Mouse (Mus musculus) bone marrow macrophage, adult 2 months (primary cell): ENCODE data around the gene Dnah7a. TPM values are rescaled to one million over a fixed set of nuclear protein-coding genes. Genes with fewer than 3 reads are reported as not detected.
"Not testable (repeated sequence)": the region's sequence is repeated elsewhere in the genome, so short reads cannot be mapped to it uniquely, and the experiment has no call there.

Source experiments
- H3K27ac ChIP-seq: 2 replicates; pipeline ENCODE4 v1.5.1; 2012; ENCODE audit warnings: low read depth, low read length; ENCODE audit not compliant: insufficient read depth
- H3K4me1 ChIP-seq: 2 replicates; pipeline ENCODE4 v1.6.1; 2012; ENCODE audit warnings: low read length; ENCODE audit not compliant: control insufficient read depth, insufficient read depth
- H3K4me3 ChIP-seq: 2 replicates; pipeline ENCODE4 v1.5.1; 2012; ENCODE audit warnings: mild to moderate bottlenecking, low read length, moderate library complexity; ENCODE audit not compliant: insufficient read depth
- CTCF ChIP-seq: IDR thresholded peaks from 2 replicates; pipeline ENCODE4 v1.5.1; 2012; ENCODE audit warnings: low read depth, mild to moderate bottlenecking, low read length, moderate library complexity
- POLR2A ChIP-seq: IDR thresholded peaks from 2 replicates; pipeline ENCODE4 v1.6.1; 2012; ENCODE audit warnings: mild to moderate bottlenecking, low read depth, low read length, borderline replicate concordance
- polyA plus RNA-seq: library from polyadenylated mRNA; stranded (reverse); fragments of >200 nt; gene quantifications from 2 replicates; pipeline ENCODE4 v1.2.4, GENCODE M21; 2012; ENCODE audit not compliant: missing spikeins, insufficient read depth, insufficient read length

Dnah7a gene
- polyA plus RNA-seq, 1 experiment = not detected

DNA sequence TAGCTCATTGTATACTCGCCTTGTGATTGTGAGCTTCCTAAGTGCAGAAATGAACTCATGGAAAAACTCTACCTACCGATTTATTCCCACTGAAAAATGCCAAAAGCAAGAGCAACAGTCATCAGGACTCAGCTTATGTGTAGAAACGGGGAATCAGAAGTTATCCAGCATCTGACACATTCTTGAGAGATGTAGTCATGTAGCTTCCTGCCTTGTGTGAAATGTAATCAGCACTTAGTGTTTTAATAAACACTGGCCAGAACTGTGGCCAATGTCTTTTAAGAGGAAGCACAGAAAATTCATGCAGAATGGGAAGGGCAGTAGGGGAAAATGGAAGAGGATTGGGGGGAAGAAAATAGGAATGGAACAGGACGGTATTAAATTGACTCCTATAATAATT is 232.9 kb downstream of the Dnah7a start:
- Histone ChIP-seq H3K4me1 (no peaks in the 10 kb centered on the region), H3K4me3 (no peak overlapping the region), H3K27ac (no peak overlapping the region)
- TF ChIP-seq CTCF (no peak), POLR2A (no peak)

DNA sequence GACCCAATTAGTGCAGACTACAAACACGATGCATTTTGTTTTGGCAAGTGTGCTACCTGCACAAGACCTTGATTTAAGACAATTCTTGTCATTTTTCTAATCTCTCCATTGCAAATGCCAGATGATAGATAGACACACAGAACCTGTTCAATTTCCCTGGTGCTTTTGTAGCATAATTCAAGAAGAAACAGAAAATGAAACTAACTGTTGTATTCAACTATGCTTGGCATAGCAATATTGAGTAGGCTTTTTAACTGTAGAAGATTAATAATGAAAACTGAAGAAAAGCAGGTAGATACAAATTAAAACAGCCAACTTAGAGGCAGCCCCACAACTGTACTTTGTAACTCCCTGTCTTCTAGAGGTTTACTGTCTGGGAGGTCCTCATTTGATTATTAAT is 234.5 kb downstream of the Dnah7a start:
- not testable (repeated sequence) for H3K4me1 ChIP-seq, H3K4me3 ChIP-seq, H3K27ac ChIP-seq

DNA sequence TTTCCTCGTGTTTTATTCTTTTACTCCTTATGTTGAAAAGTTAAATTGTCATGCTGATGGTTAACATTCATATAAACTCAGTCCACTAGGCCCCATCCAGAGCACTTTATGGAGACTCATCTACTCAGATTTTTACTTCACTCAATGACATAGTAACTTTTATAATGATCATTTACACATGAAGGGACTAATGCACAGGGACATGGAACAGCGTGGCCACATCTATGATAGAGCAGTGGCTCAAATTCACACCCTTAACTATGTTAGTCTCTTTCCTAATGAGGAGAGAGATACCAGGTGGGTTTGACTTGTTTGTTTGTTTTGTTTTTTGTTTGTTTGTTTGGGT is 239.3 kb downstream of the Dnah7a start:
- TF ChIP-seq CTCF (no peak), POLR2A (no peak)
- no peak overlapping the region for H3K4me3 ChIP-seq
- H3K27ac ChIP-seq = no peak overlapping the region
- H3K4me1 ChIP-seq = no peaks in the 10 kb centered on the region

DNA sequence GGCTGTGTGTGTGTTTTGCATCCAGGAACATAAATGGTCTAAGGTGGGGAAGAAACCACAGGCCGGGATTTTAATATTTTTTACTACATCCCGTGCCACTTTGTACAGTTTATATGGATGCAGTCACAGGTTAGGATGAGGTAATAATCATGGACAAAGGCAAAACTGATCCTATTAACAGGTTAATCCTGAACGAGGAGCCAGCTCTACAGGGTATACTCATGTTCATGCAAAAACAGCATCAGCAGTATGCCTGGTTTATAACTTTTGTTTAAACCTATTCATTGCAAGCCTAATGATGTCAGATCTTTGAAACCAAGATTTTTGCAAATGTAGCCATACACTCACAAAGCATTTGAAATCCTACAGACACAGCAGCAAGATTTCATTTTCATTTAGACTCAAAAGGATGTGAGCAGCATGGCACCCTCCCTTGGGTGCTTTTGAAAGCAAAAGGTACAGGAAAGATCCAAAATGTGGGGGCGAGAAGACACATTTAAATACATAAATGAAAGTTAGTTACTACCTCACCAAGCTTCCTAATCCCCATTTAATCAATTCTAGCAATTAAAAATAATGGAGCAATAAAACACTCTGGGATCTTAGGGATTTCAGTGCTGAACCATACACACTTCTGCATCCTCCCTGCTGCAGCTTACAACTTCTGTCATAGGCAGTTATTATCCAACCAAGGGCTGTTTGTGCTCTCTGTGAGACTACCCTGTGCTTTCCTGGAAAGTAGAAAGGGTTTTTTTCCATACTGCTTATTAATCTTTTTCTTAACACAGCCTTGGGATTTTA is 239.9 kb downstream of the Dnah7a start:
- not testable (repeated sequence) for H3K4me3 ChIP-seq, H3K4me1 ChIP-seq, H3K27ac ChIP-seq

DNA sequence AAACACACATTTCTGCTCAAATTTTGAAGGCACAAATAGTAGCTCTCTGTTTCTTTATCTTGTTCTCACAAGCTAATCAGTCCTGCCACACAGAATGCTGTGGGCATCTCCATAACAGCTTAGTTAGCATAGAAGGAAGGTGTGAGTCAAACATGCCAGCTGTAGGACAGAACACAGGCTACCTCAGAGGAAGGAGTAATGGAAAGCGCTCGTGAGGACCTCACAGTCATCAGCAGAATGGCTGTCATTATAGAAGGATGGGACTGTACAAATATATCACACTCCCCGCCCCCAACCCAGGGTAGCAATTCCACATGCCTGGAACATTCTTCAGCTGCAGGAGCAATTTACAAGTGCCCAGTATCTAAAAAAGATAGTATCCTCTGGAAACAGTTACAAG is 267.4 kb downstream of the Dnah7a start:
- H3K4me3 ChIP-seq, H3K4me1 ChIP-seq, H3K27ac ChIP-seq: not testable (repeated sequence)

DNA sequence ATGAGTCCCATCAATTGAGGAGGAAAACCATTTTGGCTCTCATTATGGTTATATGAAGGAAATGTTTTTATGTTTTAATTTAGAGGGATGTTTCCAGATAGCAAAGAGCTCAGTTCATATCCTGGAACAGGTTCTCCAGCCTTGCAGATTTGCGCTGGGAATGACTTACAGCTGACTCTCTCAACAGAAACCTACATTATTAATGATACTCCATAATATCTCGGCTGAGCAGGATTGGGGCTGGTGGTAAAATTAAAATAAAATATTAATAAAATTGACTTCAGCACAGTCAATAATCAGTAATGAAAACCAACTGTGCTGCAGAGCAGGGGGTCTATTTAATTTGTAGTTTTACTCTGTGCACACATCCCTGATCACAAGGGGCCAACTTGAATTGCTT is 274.2 kb downstream of the Dnah7a start:
- H3K27ac ChIP-seq = not testable (repeated sequence)

DNA sequence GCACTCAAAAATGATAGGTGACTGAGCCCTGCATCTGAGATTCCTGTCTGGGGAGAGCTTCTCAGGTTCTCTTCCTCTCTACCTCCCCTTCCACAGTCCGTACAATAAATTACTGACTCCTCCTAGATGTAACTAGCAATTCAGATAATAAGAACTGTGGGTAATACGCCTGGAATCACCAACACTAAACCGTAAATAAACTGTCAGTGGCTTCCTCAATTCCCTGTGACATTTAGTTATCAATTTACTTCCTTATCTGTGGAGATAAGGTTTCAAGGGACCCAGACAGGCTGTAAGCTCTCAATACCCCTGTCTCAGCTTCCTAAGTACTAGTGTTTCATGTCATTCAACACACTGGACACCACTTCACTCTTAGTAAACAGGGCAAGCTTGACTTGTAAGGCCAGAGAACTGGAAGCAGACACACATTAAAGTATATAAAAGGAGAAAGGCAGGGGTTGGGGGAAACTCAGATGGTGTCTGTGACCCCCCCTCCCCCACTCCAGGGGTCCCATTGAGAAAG is 300.7 kb downstream of the Dnah7a start:
- H3K27ac ChIP-seq = no peak overlapping the region
- no peaks in the 10 kb centered on the region for H3K4me1 ChIP-seq
- no peak overlapping the region for H3K4me3 ChIP-seq
- no peak for TF ChIP-seq POLR2A

More for the DNA sequence above, 274.2 kb downstream of the Dnah7a start:
- not testable (repeated sequence) for H3K4me3 ChIP-seq, H3K4me1 ChIP-seq

DNA sequence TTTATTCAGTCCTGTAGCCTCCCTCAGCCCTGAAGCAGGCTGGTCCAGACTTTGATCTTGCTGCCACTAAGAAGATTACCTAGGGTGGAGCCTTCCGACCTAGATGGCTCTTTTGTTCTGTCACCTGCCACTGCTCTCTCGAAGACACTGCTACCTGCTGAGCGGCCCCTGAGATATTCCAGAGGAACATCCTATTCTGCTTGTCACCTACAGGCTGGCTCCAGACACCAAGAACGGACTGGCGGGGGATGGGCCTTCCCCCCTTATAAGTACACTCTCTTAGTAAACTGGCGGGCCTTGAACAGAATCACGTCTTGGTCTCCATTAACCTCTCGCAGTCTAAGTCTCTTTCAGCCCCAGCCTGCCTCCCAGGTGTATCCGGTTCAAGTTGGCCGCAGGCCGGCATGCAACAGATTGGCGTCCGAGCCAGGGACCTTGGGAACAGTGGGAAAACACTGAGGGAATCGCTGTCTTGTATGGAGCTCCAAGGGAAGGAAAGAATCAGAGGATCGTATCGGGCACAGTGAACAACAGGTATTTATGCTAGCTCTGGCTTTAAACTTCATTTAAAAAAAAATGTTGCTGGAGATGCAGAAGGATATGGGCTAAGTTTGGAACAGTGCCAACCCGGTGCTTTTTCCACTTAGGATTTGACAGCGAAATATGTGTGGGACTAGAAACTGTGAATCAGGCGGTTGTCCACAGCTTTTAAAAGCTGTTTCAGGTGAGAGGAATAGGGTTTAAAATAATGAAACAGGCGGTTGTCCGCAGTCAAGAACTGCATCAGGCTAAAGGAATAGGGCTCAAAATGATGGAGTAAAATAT is 312.4 kb downstream of the Dnah7a start:
- H3K4me3 ChIP-seq, H3K27ac ChIP-seq, H3K4me1 ChIP-seq: not testable (repeated sequence)

DNA sequence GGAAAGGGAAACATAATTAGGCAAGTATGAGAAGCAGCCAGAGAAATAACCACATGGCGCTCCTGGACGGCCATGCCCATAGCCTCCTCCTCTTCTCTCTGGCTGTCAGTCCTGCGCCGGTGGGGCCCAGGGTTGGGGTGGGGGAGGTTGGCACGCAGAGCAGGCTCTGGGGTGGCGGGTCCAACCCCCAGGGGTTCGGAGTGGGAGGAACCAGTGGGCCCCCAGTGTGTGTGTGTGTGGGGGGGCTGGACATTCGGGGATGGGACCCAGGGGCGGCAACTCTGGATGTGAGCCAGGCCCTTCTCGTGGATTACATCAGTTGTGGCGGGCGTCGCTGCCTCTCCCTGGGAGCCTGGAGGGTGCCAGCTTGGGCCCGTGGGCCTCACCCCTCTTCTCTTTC is 317.8 kb downstream of the Dnah7a start:
- no peak overlapping the region for H3K4me3 ChIP-seq
- no peaks in the 10 kb centered on the region for H3K4me1 ChIP-seq
- H3K27ac ChIP-seq = no peak overlapping the region
- TF ChIP-seq POLR2A (no peak), CTCF (no peak)

DNA sequence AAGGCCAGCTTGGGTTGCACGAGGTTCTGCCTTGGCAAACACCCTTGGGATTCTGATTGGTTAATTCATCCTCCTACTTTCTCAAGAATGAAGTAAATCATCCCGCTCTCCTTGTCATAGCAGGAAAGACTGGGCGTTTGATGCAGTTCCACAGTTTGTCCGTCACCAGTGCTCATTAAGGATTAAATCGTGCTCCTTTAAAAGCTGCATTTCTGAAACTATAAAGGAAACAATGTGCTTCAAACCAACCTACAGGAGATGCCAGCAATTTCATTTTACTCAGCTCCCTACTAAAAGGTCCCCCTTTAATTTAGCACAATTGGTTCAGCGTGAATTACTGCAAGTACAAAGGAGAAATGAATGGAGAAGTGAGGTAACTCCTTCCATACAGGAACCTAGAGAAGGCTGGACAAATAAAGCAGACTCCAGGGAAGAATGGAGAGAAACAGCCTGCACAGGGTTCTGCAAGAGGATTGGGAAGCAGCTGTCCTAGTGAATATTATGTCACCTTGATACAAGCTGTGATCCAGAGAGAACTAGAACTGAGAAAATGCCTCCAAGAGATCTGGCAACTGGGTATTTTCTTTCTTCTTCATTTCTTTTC is 322.4 kb downstream of the Dnah7a start:
- no peak overlapping the region for H3K27ac ChIP-seq
- H3K4me3 ChIP-seq = no peak overlapping the region
- no peak for TF ChIP-seq CTCF
- no peak for TF ChIP-seq POLR2A
- H3K4me1 ChIP-seq = no peaks in the 10 kb centered on the region

DNA sequence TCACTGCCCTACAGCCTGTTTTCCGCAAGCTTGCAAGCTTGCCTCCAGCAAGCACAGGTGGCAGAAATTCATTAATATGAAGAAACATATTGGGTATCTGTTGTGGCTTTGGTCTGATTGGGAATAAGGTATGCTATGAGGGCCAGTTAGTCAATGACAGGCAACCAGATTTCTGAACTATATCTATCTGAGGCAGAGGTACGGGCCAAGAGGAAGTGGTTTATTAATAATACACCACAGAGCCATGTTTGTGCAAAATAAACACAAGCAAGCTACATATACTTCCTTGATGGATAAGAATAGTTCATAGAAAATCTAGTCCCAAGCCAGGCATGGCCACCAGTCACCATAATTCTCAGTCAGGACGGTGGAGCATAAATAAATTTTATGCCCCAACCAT is 328.9 kb downstream of the Dnah7a start:
- H3K4me3 ChIP-seq = no peak overlapping the region
- TF ChIP-seq CTCF = no peak
- TF ChIP-seq POLR2A = no peak
- no peak overlapping the region for H3K27ac ChIP-seq
- no peaks in the 10 kb centered on the region for H3K4me1 ChIP-seq

DNA sequence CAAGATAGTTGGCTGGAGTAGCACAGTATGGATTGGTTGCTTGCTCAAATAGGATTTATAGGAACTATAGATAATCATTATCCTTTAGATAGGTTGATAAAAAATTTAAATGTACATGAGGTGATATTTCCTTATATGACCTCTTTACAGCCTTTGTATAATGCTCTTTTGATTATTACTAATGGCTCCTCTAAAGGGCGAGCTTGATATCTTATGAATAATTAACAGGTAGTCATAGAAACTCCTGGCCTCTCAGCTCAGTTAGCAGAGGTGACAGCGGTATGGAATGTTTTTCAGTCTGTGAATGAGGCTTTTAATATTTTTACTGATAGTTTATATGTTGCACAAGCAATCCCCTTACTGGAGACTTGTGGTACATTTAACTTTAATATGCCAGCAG is 330.6 kb downstream of the Dnah7a start:
- not testable (repeated sequence) for H3K27ac ChIP-seq, H3K4me1 ChIP-seq, H3K4me3 ChIP-seq
